Mouse (Mus musculus) liver, adult 2 months (tissue): ENCODE measurements around the gene Tacr1.

Source experiments
- CTCF ChIP-seq: fragments of 200-500 bp; IDR thresholded peaks from 2 replicates; pipeline ENCODE4 v1.5.1; 2011; ENCODE audit warnings: low read depth, low read length, control low read depth
- POLR2A ChIP-seq: fragments of 200-500 bp; IDR thresholded peaks from 2 replicates; pipeline ENCODE4 v1.6.1; 2011; ENCODE audit warnings: low read length, control low read depth; ENCODE audit not compliant: insufficient read depth; ENCODE audit errors: extremely low read depth

DNA sequence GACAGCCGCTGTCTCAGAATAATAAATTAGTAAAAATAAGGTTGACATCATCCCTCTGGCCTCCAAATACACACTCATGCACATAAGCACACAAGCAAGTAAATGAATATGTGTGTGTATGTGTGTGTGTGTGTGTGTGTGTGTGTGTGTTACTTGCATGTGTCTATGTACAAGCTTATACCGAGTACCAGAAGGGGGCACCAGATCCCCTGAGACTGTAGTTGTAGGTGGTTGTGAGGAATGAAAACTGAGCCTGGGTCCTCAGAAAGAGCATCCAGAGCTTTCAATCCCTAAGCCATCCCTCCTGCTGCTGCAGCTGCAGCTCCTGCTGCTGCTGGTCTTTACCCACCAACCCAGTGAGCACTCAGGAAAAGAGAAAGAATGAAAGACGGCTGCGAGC is 206.6 kb downstream of the Tacr1 start:
- TF ChIP-seq POLR2A (no peak), CTCF (no peak)
